Mouse (Mus musculus) embryonic fibroblast, embryonic 13.5 days (primary cell): Measurements from ENCODE around the gene Amz1.

Experiments used
- CTCF ChIP-seq: IDR thresholded peaks from 2 replicates; pipeline ENCODE4 v1.5.1; 2011; ENCODE audit warnings: mild to moderate bottlenecking, control low read depth, low read length, moderate library complexity, borderline replicate concordance; ENCODE audit not compliant: insufficient read depth
- POLR2A ChIP-seq: IDR thresholded peaks from 2 replicates; pipeline ENCODE4 v1.6.1; 2011; ENCODE audit warnings: low read depth, mild to moderate bottlenecking, control low read depth, low read length, moderate library complexity

- no peak for TF ChIP-seq POLR2A
- TF ChIP-seq CTCF: no peak
Measured at GRCm38 (mm10) chr5:140733336-140733735, 9.4 kb downstream of the Amz1 start.
